Mouse (Mus musculus): ENCODE results near the gene Rsrc1. TPM values are rescaled to one million over a fixed set of nuclear protein-coding genes. Genes with fewer than 3 reads are reported as not detected.

The Rsrc1 gene
- total RNA-seq (2021): 10 to 100 TPM; 33.0 to 34.6 TPM

DNA sequence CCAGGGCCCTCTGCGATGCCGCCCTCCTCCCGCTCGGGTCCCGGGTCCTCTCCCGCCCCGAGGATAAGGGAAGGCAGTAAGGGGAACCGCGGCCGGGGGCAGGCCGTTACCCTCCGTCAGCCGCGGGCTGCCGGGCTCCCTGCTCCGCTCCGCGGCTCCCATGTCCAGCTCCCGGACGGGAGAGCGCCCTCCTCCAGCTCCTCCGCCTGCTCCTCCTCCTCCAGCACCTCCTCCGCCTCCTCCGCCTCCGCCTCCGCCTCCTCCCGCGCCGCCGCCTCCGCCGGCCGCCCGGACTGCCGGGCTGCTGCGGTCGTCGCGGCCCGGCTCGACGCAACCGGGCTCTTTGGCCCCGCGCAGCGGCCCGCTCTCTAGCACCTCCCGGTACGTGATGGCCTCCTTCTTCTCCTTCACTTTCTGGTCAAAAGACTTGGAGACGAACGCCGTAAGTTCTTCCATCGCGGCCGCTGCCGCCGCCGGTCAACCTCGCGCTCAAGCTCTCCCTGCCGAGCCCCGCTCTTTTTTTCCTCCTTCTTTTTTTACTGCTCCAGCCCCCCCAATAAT is at the start of gene Rsrc1:
TSS of gene Rsrc1 (plus strand) at position 290 of the 561 bp plus-strand sequence.
- no peak for DNase-seq (ENCODE audit: extremely low spot score in 1 of 2, low spot score in 1 of 2)

DNA sequence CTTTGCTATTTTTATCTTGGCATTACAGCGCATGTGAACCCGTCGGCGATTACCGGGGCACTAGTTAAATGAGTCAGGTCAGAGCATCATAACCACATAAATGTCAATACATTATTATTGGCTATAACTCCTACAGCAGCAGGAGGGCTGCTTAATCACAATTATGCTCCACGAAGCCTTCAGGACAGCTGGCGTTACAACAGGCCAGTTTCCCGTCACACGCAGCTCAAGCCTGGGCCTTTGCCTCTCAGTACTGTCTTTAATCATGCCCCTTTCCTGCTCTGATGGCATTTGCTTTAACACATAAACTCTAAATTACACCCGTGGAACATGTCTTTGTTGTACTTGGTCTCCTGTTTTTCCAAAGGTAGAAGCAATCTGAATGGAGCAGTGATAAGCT is 41.5 kb upstream of the Rsrc1 start:
- no peak for DNase-seq (ENCODE audit: extremely low spot score in 1 of 2, low spot score in 1 of 2)

DNA sequence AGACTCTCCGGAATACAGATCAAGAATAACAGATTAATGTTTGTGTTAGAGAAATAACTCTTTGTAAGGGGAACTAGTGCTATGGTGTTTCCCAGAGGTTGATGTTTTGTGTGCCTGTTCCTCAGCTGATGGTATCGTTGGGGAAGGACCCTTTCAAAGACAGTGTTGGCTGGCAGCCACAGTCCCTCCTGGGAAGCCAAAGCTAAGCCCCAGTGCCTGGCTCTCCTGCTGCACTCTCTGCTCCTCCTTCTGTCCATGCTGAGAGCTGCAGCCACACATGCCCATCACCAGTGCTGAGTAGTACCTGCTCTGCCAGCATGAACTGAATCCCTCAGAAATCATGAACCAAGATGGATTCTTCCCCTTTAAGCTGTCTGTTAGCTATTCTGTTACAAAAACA is 26.1 kb upstream of the Rsrc1 start:
- DNase-seq (ENCODE audit: extremely low spot score in 1 of 2, low spot score in 1 of 2): no peak

DNA sequence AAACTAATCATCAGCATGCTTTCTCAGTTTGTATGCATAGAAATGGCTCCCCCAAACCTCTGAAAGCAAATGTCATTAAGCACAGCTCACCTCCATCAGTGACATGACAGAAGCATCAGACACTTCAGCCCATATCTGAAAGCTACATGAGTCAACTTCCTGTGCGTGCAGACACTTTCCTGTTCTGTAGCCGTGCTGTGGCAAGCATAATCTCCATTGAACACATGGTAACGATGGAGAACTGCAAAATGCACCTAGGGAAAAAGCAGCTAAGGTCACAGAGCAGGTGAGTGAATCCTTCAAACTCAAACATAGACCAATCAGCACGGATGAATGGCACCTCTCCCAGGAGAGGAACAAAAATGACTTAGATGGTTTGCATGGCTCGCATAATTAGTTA is 21.2 kb upstream of the Rsrc1 start:
- no peak for DNase-seq (ENCODE audit: extremely low spot score in 1 of 2, low spot score in 1 of 2)

DNA sequence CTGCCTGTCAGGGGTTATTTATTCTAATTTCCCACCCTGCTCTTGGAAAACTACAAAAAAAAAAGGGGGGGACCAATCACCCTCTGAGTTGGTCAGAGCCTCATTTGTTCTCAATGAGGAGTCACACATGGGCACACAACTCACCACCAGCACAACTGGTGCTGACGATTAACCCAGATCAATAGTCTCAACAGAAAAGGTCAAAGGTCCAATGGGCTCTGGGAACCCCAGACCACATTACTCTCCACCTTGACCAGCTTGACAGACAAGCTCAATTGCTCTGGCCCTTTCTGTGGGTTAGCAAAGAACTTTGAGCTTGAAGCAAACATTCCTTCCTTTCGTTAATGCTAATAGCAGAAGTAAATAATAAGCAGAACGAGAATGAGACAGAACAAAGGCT is 16.3 kb upstream of the Rsrc1 start:
- DNase-seq (ENCODE audit: extremely low spot score in 1 of 2, low spot score in 1 of 2): no peak

DNA sequence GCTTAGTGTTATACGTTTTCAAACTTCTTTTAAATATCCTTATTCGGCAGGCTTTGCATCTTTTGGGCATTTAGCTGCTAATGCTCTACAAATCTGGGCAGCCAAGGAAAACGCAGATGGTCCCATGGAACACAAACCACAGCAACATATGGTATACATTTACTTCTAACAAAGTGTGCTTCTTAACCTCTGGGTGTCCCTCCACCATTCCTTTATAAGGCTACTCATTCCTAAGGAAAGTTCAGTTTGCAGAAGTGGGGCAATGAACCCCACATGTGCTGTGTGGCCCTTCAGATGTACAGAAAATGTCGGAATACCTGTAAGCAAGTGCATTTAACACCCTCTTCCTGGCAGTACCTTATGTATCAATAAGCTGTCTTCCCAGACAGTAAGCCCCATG is 13.7 kb upstream of the Rsrc1 start:
- DNase-seq (ENCODE audit: extremely low spot score in 1 of 2, low spot score in 1 of 2): no peak

DNA sequence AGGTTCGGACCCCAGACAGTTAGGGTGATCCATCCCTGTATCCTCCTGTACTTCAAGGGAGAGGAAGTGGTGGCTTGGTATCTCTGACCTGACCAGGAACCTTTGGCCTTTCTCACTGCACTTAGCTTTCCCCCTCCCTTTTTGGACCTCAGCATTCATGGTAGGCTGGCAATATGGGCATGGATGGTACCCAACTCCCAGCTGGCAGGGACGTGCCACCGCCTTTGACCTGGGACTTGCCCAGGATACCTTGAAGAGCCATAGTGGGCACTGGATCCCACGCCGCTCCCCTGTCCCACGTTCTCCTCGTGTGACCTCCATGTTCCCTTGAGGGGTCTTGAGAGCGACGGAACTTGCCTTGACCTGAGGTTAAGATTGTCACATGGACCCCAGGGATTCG is 10.9 kb upstream of the Rsrc1 start:
- DNase-seq (ENCODE audit: extremely low spot score in 1 of 2, low spot score in 1 of 2): no peak

DNA sequence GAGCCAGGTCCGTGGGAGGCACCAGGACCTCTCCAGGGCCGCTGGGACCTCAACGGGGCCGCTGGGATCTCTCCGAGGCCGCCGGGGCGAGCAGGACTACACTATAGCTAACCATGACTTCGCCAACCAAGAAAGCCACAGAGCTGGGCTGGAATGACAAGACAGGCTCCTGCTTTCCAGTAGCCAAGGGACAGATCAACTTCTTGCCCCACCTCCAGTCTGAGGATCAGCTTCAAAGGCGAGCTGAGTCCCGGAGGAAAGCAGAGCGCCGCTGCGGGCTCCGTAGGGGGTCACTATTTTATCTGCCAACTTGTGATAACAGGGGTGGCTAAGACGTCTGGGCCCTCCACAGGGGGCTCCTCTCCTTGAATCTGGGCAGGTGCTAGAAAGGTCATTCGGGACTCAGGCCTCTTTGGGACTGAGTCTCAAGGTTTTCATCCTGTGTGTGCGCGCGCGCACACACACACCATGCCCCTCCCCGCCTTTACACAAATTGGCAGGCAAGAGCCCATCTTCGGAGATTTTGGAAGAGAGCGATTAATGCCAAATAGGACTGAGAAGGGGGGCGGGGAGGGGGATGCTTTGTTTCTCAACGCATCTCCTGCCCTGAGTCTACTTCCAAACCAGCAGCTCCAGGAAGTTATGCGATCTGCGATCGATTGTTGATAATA is 10.4 kb upstream of the Rsrc1 start:
- no peak for DNase-seq (ENCODE audit: extremely low spot score in 1 of 2, low spot score in 1 of 2)

DNA sequence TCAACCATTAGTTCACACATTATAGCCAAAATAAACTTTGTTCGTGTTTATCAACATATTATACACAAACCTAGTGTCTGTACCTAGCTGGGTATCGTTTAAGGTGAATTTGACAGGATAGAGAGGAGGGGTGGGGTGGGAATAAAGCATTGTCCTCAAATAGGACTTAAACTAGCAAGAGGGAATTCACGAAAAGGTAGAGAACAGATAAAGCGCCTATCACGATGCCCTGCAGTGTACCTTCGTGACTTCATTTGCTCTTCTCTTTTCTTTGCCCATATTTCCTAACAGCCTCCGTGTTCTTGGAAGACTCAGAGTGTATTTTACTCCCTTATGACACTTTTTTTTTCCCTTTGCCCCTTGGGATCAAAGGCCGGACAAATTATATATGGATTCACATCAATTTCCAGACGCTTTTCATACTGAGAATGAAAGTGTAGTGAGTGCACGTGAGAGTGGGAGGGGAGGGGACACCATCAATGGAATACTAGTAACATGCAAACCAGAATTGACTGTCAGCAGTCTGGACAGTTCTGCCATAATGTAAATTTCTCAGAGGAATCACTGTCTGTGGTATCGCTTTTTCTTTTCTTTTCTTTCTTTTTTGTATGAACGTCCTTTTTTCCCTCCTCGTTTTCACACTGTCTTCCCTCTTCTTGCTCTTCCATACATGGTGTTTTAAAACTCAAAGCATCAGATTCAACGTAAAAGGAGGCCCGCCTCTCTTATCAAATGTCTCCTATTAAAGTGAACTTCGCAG is 8.8 kb upstream of the Rsrc1 start:
- DNase-seq (ENCODE audit: extremely low spot score in 1 of 2, low spot score in 1 of 2): no peak

DNA sequence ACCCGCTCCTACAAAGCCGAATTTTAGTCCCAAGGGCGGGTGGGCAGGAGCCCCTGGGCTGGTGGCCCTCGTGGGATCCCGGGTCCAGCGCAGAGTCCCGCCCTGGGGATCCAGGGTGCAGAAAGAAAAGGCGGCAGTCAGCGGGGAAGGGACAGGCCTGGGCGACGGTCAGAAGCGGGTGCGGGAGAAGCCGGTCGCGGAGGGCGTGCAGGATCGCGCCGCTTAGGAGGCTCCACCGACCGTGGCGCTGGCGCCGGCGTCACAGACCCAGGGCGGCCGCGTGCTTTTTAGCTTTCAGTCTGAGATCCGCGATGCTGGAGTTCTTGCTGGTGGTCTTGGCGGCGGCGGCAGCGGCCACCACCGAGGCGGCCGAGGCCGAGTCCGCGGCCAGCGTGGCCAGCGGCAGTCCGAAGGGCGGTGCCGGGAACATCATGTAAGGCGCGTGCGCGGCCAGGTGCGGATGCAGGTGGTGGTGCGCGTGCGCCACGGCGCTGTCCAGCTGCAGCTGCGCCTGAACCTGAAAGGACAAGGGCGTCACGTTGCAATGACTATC is 7.7 kb upstream of the Rsrc1 start:
- DNase-seq (ENCODE audit: extremely low spot score in 1 of 2, low spot score in 1 of 2): peak in 1 of 2 experiments; percentile 25

DNA sequence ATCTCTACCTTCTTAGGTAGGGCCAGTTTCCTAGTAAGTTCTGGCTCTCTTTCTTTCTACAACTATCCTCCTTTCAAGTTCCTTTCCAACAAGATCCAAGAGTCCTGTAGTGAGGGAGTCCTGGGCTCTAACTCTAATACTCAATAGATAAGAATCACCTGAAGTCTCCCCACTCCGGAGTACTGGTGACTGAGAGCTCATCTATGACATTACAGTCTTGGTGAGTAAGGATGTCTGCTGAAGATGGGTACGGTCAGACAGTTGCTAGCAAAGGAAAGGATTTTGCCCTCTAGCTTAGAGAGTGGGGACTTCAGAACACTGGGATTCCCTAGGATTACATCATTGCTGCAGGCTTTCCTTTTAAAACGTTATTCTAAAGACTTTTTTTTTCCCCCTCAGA is 6.7 kb upstream of the Rsrc1 start:
- DNase-seq (ENCODE audit: extremely low spot score in 1 of 2, low spot score in 1 of 2): no peak

DNA sequence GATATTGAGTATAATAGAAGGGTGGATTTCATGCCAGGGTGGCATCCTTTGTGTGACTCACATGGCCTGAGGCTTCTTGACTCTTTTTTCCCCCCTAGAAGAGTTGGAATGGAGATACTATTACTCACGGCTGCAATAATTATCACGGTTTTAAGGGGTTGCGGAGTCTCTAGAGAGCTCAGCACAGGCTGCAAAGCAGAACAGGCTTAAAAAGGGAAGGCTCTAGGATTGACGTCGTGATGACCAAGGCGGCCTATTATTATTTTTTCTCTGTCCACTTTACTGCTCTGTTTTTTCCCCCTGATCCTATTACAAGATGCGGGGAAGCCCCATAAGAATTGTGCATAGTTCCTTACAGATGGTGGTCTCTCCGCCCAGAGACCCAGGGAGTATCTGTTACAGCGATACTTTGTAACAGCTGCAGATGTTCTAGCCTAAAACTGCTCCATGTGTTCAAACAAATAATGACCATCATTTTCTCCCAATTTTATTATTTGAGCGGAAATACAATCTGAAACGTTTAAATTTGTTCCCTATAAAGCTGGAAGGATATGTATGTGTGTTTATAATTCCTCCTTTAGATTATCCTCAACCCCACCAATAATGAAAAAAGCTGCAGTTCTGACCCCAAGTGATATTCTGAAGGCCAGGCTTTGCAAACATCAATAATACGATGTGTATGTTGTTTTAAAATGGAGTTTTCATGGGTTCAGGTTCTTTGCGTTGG is 4.1 kb upstream of the Rsrc1 start:
- DNase-seq (ENCODE audit: extremely low spot score in 1 of 2, low spot score in 1 of 2): no peak

DNA sequence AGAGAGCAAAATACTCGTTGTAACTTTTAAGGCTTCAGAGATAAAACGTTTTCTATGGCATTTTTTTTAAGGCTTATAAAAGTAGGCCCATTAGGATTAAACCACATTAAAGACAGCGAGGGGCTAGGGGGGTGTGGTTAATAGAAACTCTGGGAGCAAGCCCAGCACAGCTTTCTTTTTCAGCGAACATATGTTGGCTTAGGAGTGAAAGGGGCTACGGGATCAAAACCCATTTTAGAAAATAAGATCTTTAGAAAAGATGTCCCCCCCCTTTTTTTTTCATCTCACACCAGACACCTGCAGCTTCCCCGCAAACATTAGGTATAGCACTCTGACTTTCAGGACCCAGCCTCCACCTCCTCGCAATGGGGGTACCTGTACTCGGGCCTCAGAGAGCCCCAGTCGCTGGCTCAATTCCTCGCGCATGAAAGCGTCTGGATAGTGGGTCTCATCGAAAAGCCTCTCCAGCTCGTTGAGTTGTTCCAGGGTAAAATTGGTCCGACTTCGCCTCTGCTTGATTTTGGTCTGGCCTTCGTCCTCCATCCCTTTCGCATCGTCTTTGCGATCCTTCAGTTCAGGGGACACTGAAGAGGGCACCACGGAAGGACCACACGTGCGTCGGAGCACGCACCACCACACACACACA is 3.3 kb upstream of the Rsrc1 start:
- no peak for DNase-seq (ENCODE audit: extremely low spot score in 1 of 2, low spot score in 1 of 2)

DNA sequence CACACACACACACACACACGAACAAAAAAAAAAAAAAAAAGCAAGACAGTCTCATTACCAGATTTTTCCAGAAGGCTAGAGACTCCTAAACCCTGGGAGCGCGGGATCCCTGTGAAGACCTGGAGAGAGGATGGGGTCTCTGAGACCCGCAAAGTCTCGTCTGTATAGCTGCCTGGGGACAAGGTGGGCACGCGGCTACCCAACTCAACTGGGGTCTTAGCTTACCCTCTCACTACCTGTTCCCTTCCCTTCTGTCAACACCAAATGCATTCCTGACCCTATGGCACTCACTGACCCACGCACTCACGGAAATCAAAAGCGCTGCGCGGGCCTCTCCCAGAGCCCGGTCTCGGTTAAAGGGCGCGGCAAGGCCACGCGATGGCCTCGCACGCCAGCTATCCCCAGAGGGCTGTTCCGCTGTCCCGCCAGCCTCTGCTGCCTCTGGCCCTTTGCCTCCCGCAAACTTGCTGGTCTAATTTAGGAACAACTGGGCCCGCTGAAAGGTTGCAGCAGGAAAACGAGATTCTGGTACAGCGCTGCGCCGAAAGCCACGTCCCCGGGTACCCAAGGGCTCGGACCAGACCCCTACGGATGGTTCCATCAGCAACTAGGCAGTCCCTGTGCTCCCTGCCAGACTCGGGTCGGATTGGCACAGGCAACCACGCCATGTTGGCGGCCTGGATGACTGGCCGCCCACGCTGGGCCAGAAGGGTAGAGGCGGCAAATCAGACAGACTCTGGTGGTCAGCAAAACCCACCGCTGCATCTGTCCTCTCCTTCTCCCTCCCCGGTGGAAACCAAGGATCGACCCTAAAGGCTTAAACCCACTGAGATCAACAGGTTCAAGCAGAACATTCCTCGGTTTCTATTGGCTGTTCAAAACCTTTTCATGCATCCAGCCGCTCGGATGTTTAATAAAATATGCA is 2.5 kb upstream of the Rsrc1 start:
- DNase-seq (ENCODE audit: extremely low spot score in 1 of 2, low spot score in 1 of 2): peak in 1 of 2 experiments; percentile 16

DNA sequence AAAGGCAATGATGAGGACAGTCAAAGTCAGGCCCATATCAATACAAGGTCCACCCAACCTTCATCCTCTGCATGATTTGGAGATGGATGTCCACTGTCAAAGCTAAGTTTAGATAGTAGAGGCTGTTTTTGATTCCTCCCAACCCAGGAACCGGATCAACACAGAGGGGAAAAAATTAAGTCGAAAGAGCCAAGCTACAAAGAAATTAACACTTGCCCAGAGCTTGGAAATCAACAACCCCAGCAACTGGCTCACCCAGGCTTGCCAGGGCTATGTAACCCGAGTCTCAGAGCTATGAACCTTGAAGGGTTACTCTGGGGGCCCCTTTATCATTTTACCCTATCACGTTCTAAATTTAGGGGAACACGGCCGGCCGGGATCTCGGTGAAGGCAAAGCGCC is 1.7 kb upstream of the Rsrc1 start:
- DNase-seq (ENCODE audit: extremely low spot score in 1 of 2, low spot score in 1 of 2): no peak

DNA sequence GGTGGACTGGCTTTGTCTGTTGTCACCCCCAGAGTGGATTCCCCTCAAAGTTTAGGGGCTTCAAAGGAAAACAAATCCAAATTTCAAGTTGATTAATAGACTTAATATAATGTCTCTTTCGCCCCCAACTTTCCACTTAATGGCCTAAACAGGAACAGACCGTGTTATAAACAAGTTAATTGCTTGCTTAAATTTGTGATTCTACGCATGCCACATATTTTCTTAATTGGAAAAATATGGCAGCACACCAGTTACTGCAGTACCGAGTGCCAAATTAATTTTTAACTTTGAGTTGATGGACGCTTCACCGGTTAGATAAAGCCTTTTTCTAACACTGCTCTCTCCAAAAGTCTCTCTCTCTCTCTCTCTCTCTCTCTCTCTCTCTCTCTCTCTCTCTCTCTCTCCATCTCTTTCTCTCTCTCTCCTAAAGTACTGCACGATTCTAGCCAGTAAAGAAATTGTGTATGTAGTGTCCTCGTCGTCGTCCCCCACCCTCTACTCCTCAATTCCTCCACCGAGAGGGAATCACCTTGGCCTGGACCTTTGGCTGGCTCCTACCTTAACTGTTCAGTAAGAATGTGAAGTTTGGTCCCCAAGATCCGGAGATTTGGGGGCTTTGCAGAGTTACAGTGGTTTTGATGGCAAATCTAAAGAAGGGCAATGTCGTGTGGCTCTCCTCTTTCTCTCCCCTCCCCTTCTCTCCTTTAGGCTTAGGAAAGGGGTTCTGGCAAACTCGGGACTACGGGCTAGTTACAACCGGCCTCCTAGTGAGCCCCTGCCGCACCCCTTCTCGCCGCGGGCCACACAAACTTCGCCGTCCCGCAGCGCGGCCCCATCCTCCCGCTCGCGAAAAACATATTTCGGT is 847 bp upstream of the Rsrc1 start:
- no peak for DNase-seq (ENCODE audit: extremely low spot score in 1 of 2, low spot score in 1 of 2)

DNA sequence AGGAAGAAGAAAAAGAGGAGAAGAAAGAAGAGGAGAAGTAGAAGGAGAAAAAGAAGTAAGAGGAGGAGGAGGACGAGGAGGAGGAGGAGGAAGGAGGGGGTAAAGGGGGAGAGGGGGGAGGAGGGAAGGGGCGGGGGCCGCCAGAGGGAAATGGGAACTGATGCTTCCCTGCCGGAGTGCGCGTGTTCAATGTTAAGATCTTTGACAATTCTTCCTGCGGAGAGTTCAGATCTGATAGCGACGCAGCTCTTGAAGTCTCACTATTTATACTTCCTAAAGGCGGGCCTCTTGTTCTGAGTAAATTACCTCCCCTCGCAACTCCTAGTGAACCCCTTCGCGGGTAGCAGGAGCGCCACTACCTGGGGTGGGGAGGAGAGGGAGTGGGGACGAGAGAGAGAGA is 516 bp downstream of the Rsrc1 start, which contains the start of gene Shox2:
TSS of gene Shox2 (minus strand) at position 66 of the 400 bp plus-strand sequence.
- DNase-seq (ENCODE audit: extremely low spot score in 1 of 2, low spot score in 1 of 2): no peak

DNA sequence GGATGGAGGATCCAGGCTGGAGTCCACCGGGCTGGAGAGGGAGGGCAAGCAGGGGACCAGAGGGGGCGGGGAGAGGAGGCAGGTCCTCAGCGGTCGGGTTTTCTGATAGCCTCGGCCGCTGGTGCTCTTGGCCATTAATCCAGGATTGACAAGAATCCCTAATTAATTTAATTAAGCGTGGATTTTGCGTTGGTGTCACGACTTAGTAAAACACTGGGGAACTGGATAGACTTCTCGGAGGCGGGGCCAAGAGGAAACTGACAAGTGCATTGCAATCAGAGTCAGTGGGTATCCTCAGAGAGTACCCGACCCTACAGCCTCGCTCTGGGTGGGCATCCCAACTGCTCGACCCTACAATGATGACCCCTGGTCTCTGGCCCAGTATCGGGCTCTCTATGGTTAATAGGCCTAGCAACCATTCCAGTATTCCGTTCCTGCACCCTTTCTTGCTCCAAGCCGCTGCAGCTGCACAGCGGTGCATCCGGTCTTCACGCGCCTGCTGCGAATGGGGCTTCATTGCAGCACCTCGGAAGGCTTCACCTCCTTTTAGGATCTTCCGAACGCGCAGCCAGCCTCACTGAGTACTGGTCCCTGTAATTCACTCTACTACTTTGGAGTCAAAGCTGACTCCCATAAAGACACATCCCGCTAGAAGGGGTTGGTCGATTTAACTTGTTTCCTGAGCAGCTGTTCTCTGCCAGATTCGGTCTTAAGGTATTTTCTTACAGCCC is 1.2 kb downstream of the Rsrc1 start:
- DNase-seq (ENCODE audit: extremely low spot score in 1 of 2, low spot score in 1 of 2): no peak

Data from layer of hippocampus, postnatal 25 days (tissue).